Mouse (Mus musculus) hindbrain, embryonic 16.5 days (tissue): ENCODE data around the gene Nrk. TPM values are rescaled to one million over a fixed set of nuclear protein-coding genes. Genes with fewer than 3 reads are reported as not detected.

Experiments used
- ATAC-seq: fragments of 200-750 bp; cut with Nextera tagmentation; 2 replicates; pipeline ENCODE4 v1.8.0; 2017; ENCODE audit warnings: moderate TSS enrichment, moderate library complexity
- H3K27ac ChIP-seq: fragments of 300-500 bp; sonication (generic); 2 replicates; pipeline ENCODE4 v1.5.1; 2014; ENCODE audit warnings: low read depth, mild to moderate bottlenecking, control low read depth, low read length, moderate library complexity
- H3K27me3 ChIP-seq: fragments of 300-500 bp; sonication (generic); replicated peaks from 2 replicates; pipeline ENCODE4 v1.6.1; 2014; ENCODE audit warnings: low read length; ENCODE audit not compliant: control insufficient read depth, insufficient read depth
- H3K36me3 ChIP-seq: fragments of 300-500 bp; sonication (generic); 2 replicates; pipeline ENCODE4 v1.6.1; 2014; ENCODE audit warnings: mild to moderate bottlenecking, low read length, moderate library complexity, mixed read lengths; ENCODE audit not compliant: control insufficient read depth, insufficient read depth
- H3K4me1 ChIP-seq: fragments of 300-500 bp; sonication (generic); 2 replicates; pipeline ENCODE4 v1.6.1; 2014; ENCODE audit warnings: low read depth, low read length; ENCODE audit not compliant: control insufficient read depth, insufficient read depth
- H3K4me2 ChIP-seq: fragments of 300-500 bp; sonication (generic); 2 replicates; pipeline ENCODE4 v1.6.1; 2014; ENCODE audit warnings: mild to moderate bottlenecking, low read length, control low read depth, moderate library complexity
- H3K4me3 ChIP-seq: fragments of 300-500 bp; sonication (generic); 2 replicates; pipeline ENCODE4 v1.5.1; 2014; ENCODE audit warnings: mild to moderate bottlenecking, low read length, control low read depth, moderate library complexity
- H3K9ac ChIP-seq: fragments of 300-500 bp; sonication (generic); 2 replicates; pipeline ENCODE4 v1.6.1; 2014; ENCODE audit warnings: low read depth, mild to moderate bottlenecking, control low read depth, low read length, moderate library complexity
- H3K9me3 ChIP-seq: fragments of 300-500 bp; sonication (generic); 2 replicates; pipeline ENCODE4 v1.6.1; 2014; ENCODE audit warnings: mild to moderate bottlenecking, low read length, moderate library complexity; ENCODE audit not compliant: control insufficient read depth
- WGBS: fragments of 180-500 bp; shearing (Covaris S2); extraction: QIAGEN DNeasy Blood & Tissue Kit; methylation state at CpG from one replicate; pipeline ENCODE4 v1.1.7; 2014; 5-methylcytosine and 5-hydroxymethylcytosine counted together
- polyA plus RNA-seq: library from polyadenylated mRNA; unstranded; fragments of >200 nt; fragmentation: Nextera tagmentation; extraction: Ambion mirVana; gene quantifications from 2 replicates; pipeline ENCODE4 v1.2.1, GENCODE M21; 2015

Gene Nrk
- 1.2 and 3.9 TPM in 2 replicates for polyA plus RNA-seq

DNA sequence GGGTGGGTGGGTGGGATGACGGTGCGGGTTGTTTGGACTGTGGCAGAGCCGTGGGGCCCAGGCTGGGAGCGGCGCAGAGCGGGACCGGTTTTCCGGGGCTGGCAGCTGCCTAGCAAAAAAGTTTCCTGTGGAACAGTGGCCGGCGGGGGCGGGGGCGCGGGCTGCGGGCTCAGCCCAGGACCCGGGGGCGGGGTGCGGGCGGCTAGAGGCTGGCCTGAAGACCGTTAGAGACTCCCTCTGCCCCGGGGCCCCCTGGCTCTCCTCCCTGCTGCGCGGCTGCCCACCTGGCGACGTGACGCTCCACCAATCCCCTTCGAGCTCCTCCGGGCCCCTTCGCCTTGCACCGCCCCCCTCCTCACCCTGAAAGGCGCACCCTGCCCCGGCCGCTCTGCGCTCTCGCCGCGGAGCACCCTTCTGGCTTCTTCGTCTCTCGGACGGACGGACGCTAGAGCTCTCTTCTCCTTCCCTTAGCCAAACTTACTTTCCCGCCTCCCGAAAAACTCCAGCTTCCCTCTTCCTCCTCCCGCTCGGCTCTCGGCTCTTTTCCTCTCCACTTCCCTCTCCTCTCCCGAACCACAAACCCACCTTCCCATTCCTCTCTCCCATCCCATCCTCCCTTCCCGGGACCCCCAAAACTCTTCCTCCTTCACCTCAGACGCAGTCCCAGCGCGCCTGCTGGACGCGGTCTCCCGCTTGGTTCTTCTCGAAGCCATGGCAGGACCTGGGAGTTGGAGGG is at the start of gene Nrk:
Gene Nrk (plus strand): TSS at position 390 of the 736 bp plus-strand sequence.
- Histone ChIP-seq H3K27ac (no peak within 1 kb of the TSS), H3K36me3 (no peaks in the 10 kb centered on the region), H3K4me1 (peaks cover 2% of the 10 kb centered on the region; the same call in 1 of the 2 replicates), H3K4me2 (peak within 1 kb of the TSS; percentile 79), H3K9ac (peak within 1 kb of the TSS; percentile 35), H3K9me3 (no peaks in the 10 kb centered on the region), H3K4me3 (peak within 1 kb of the TSS; percentile 45), H3K27me3 (peaks cover 9% of the 10 kb centered on the region)
- peak; percentile 42; the same call in 1 of the 2 replicates for ATAC-seq
- WGBS = 16% methylated on average over 32 of the region's 55 CpGs

DNA sequence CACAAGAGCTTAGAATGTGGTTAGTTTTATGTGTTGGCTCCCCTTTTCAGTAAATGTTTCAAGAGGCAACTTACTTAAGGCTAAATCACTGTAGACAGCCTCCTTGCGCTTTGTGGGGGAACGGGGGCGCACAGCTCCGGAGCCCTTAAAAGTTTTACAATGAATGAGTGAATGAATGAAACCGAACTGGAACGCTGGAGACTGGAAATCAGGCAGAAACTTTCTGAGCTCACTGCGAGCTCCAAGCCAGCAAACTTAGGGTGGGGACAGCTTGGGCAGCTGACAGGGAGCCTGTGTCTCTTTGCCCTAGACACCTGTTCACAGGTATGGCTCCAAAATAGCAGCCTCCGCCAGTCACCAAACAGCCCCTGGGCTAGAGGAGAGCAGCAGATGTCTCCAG is 864 bp upstream of the Nrk start:
- H3K27me3 ChIP-seq = peaks cover 9% of the 10 kb centered on the region
- H3K9me3 ChIP-seq = no peaks in the 10 kb centered on the region
- H3K4me1 ChIP-seq = peaks cover 2% of the 10 kb centered on the region; the same call in 1 of the 2 replicates
- no peak overlapping the region for H3K9ac ChIP-seq
- H3K36me3 ChIP-seq = no peaks in the 10 kb centered on the region
- peak overlapping the region; percentile 45 for H3K4me3 ChIP-seq
- 24% methylated on average over 8 of the region's 8 CpGs for WGBS
- no peak overlapping the region for H3K27ac ChIP-seq
- H3K4me2 ChIP-seq = peak overlapping the region; percentile 79
- ATAC-seq = no peak

DNA sequence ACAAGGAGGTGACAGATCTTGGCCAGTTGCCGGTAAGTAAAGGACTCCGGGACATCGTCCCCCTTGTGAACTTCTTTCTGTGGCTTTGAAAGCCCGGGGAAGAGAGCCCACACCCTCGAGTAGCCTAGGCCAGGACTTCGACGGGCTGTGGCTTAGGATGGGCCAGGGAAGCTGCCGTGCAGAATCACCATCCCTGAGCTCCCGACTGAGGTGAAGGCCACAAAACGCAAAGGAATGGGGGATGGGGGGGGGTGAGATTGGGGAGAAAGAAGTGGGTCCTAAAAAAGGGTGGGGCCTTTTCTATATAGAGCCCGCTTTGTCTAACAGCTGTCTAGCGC is 516 bp downstream of the Nrk start:
- H3K9me3 ChIP-seq = no peaks in the 10 kb centered on the region
- H3K4me2 ChIP-seq = peak overlapping the region; percentile 79
- H3K27ac ChIP-seq = no peak overlapping the region
- H3K9ac ChIP-seq = no peak overlapping the region
- WGBS = 36% methylated on average over 12 of the region's 12 CpGs
- ATAC-seq = no peak
- peaks cover 9% of the 10 kb centered on the region for H3K27me3 ChIP-seq
- peak overlapping the region; percentile 45 for H3K4me3 ChIP-seq
- H3K36me3 ChIP-seq = no peaks in the 10 kb centered on the region
- peaks cover 2% of the 10 kb centered on the region; the same call in 1 of the 2 replicates for H3K4me1 ChIP-seq

DNA sequence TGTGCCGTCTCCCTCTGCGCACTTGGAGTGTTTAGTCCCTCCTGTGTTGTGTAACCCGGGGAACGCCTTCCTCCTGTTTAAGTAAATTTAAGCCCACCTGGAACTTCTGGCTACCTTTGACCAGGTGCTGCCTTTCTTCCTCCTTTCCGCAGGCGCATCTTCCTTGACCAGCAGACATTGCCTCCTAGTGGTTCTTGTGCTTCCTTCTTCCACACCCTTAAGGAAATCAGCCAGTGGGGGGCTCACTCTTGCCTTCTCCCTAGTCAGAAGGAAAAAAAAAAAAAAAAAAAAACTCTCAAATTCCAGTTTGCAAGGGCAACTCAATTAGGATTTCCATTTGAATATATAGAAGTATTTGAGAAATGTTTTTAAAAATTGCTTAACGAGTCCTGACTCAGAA is 4.8 kb downstream of the Nrk start:
- H3K4me3 ChIP-seq = no peak overlapping the region
- H3K27ac ChIP-seq = no peak overlapping the region
- H3K27me3 ChIP-seq = peaks cover 2% of the 10 kb centered on the region; the same call in 1 of the 2 replicates
- H3K9me3 ChIP-seq = no peaks in the 10 kb centered on the region
- no peak overlapping the region for H3K9ac ChIP-seq
- 0 out of 2 replicates have a peak, but pooled peaks cover 1% of the 10 kb centered on the region for H3K4me1 ChIP-seq
- 55% methylated on average over 7 of the region's 7 CpGs for WGBS
- no peak overlapping the region for H3K4me2 ChIP-seq
- no peak for ATAC-seq
- H3K36me3 ChIP-seq = no peaks in the 10 kb centered on the region

DNA sequence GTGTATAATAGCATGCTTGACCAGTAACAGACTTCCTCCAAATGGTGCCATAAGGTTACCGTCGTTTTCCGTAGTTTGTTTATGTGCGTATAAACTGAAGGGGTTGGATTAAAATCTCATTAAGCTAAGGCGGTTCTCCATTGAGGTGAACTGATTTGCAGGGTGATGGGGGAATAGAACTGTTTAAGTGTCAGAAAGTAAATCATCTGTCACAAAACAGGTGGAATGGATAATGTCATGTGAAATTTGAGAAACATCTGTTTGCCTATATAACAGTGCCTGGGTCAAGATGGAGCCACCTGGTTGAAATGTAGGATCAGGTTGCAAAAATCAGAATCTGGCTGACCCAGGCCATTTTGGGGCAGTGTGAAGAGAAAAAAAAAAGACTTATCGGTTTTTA is 29.7 kb downstream of the Nrk start:
- WGBS = 92% methylated on average over 6 of the region's 6 CpGs
- Histone ChIP-seq H3K4me1 (no peaks in the 10 kb centered on the region), H3K9ac (no peak overlapping the region), H3K27me3 (no peaks in the 10 kb centered on the region), H3K4me3 (no peak overlapping the region), H3K9me3 (no peaks in the 10 kb centered on the region), H3K4me2 (no peak overlapping the region), H3K27ac (no peak overlapping the region), H3K36me3 (no peaks in the 10 kb centered on the region)
- ATAC-seq = no peak

DNA sequence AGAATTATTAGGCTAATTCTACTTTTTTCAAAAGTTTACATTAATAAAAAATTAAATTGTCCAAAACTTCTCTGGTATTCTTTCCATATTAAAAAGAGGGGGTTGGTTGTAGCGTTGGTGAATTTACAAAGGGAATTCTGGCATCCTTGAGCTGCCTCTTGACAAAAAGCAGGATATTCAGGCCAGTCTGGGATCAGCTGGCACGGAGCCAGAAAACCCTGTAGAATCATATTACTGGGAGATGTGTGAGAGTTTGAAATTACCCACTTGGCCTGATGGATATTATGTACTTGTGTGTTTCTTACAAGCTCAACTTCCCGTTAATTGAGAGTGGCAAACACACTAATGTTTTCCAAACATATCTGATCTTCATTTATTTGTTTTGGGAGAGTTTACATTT is 46.5 kb downstream of the Nrk start:
- no peaks in the 10 kb centered on the region for H3K36me3 ChIP-seq
- H3K27ac ChIP-seq = no peak overlapping the region
- WGBS = 67% methylated on average over 3 of the region's 3 CpGs
- no peaks in the 10 kb centered on the region for H3K4me1 ChIP-seq
- H3K27me3 ChIP-seq = no peaks in the 10 kb centered on the region
- no peak for ATAC-seq
- no peak overlapping the region for H3K4me3 ChIP-seq
- H3K9ac ChIP-seq = no peak overlapping the region
- H3K9me3 ChIP-seq = no peaks in the 10 kb centered on the region
- no peak overlapping the region for H3K4me2 ChIP-seq

DNA sequence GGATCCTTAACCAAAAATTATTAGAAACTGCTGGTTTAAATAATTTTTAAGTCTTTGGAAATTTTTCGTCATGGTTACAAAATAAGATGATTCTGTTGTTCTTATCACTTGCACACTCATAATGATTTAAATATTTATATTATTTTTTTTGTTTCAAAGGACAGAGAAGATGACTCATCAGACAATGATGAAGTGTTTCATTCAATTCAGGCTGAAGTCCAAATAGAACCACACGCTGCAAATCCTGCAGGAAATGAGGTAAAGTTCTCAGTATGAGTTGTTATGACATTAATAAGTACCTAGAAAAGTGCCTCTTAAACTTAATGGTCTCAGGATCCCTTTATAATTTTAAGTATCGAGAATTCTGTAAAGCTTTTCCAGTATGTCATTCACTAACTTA is 64.3 kb downstream of the Nrk start:
- Histone ChIP-seq H3K9me3 (no peaks in the 10 kb centered on the region), H3K4me2 (no peak overlapping the region), H3K4me1 (no peaks in the 10 kb centered on the region), H3K27me3 (no peaks in the 10 kb centered on the region), H3K36me3 (no peaks in the 10 kb centered on the region), H3K9ac (no peak overlapping the region), H3K4me3 (no peak overlapping the region), H3K27ac (no peak overlapping the region)
- 75% methylated on average over 3 of the region's 3 CpGs for WGBS
- no peak for ATAC-seq

DNA sequence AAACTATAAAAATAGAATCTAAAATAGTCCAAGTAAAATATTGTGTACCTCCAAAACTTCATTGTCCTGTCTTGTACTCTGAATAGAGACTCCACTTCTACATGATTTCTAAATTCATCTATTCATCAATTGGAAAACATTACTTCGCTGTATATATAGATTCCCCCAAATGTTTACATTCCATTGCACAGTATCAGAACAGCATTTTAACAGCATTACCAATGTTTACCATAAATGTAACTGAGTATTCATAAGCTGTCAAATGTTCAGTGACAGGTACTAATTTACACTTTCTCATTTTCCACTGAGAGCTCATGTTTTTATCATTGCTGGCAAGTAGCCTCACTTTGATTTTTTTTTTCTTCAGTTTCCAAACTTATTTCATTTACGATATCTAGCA is 65.0 kb downstream of the Nrk start:
- WGBS = 93% methylated on average over 2 of the region's 2 CpGs
- Histone ChIP-seq H3K9me3 (no peaks in the 10 kb centered on the region), H3K4me2 (no peak overlapping the region), H3K36me3 (no peaks in the 10 kb centered on the region), H3K27me3 (no peaks in the 10 kb centered on the region), H3K4me1 (no peaks in the 10 kb centered on the region), H3K27ac (no peak overlapping the region), H3K4me3 (no peak overlapping the region), H3K9ac (no peak overlapping the region)
- ATAC-seq = no peak

DNA sequence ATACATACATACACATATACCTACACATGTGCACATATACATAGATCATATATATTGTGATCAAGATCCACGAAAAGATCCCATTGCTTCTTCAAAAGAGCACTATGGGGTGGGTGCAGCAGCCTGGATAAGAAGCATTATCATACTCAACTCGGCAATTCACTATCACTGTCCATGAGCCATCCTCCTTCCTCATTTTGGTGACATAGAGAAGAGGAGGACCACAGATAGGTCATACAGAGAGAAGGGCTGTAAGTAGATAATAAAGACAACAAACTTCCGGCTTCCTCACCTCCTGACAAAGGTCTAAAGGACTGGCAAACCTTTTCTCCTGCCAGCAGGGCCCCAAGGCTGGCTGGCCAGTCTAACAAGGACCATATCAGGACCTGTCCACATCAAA is 100.3 kb downstream of the Nrk start:
- no peak overlapping the region for H3K27ac ChIP-seq
- no peaks in the 10 kb centered on the region for H3K36me3 ChIP-seq
- H3K9ac ChIP-seq = no peak overlapping the region
- H3K4me1 ChIP-seq = no peaks in the 10 kb centered on the region
- H3K9me3 ChIP-seq = no peaks in the 10 kb centered on the region
- H3K4me3 ChIP-seq = no peak overlapping the region
- no peaks in the 10 kb centered on the region for H3K27me3 ChIP-seq
- WGBS = 52% methylated on average over 2 of the region's 3 CpGs
- ATAC-seq = no peak
- H3K4me2 ChIP-seq = no peak overlapping the region
